Mouse (Mus musculus) bone marrow, adult 2 months (tissue): ENCODE measurements around the gene Pde1b.

Source experiments
- CTCF ChIP-seq: fragments of 200-500 bp; IDR thresholded peaks from 2 replicates; pipeline ENCODE4 v1.5.1; 2011; ENCODE audit warnings: low read length, control low read depth; ENCODE audit not compliant: control insufficient read depth, insufficient read depth
- POLR2A ChIP-seq: fragments of 200-500 bp; IDR thresholded peaks from 2 replicates; pipeline ENCODE4 v1.6.1; 2011; ENCODE audit warnings: low read depth, mild to moderate bottlenecking, control low read depth, low read length, borderline replicate concordance; ENCODE audit not compliant: control insufficient read depth

DNA sequence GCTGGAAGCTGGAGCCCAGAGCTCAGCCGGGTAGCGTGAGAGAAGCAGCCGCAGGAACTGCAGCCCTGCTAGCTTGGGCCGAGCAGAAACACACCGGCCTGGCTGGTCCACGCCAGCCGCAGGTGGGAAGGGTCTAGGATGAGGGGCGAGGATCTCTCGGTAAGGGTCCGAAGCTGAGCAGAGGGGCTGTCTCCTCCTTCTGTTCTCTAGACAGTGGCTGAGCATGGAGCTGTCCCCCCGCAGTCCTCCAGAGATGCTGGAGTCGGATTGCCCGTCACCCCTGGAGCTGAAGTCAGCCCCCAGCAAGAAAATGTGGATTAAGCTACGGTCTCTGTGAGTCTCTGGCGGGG lies 392 bp downstream of the Pde1b start:
- TF ChIP-seq POLR2A (no peak), CTCF (no peak)
